Comparison of ENCODE assay signal across 22 mouse cellular contexts in genomic region chrX:158808526-158809144, GRCm38 (mm10).
DNase-seq lines count a peak whose midpoint lies in the region; ATAC-seq and TF ChIP-seq lines count a peak whose summit lies in the region.
"Had no signal": no experiment of that assay in that cellular context is flagged by ENCODE, and none has a peak within 500 bp of the region (broad histone marks: within the 10 kb centered on the region; RNA-seq: fewer than 3 reads in every experiment).

No protein-coding gene starts in this region.

- TF ChIP-seq CTCF in cerebellum, adult 2 months (IDR thresholded peaks at IDR 0.05; ENCODE audit: borderline replicate concordance, insufficient read depth, low read depth, low read length) = no peak

- H3K27ac ChIP-seq in cerebellum, adult 2 months (ENCODE audit: insufficient read depth, low read length) = peak overlapping the region; percentile 51; the same call in 1 of the 2 replicates
- H3K27ac ChIP-seq: embryonic facial prominence, embryonic 13.5 days; forebrain, embryonic 12.5 days; gastrocnemius, adult 2 months; heart, embryonic 15.5 days; hindbrain, embryonic 14.5 days had no signal

- TF ChIP-seq POLR2A in cerebellum, adult 2 months (IDR thresholded peaks at IDR 0.05; ENCODE audit: borderline replicate concordance, insufficient read depth, low read length) = no peak

- peaks cover 7% of the 10 kb centered on the region; the same call in 1 of the 2 replicates for H3K4me1 ChIP-seq in cerebellum, adult 2 months (ENCODE audit: control insufficient read depth, insufficient read depth, low read length)
- H3K4me1 ChIP-seq: embryonic facial prominence, embryonic 13.5 days; forebrain, embryonic 12.5 days; heart, embryonic 15.5 days had no signal

- ATAC-seq in cerebellum, adult (ENCODE audit: insufficient number of reproducible peaks, low FRiP score, low TSS enrichment) = peak; percentile 99
- no peak for ATAC-seq in granulocyte monocyte progenitor cell, adult 5-6 weeks (replicated peaks; ENCODE audit: poor library complexity, severe bottlenecking)
- ATAC-seq: CD4-positive, CD25-positive, alpha-beta regulatory T cell, adult 4 months; forebrain, postnatal 0 days; intestine, embryonic 16.5 days had no signal

- no peaks in the 10 kb centered on the region for H3K27me3 ChIP-seq in cerebellum, adult 2 months (ENCODE audit: control insufficient read depth, insufficient read depth, low read length)
- H3K27me3 ChIP-seq: forebrain, embryonic 12.5 days; heart, embryonic 15.5 days had no signal

- no peak overlapping the region for H3K4me3 ChIP-seq in cerebellum, adult 2 months (replicated peaks; ENCODE audit: insufficient read depth, low read depth, low read length)
- H3K4me3 ChIP-seq: embryonic facial prominence, embryonic 13.5 days; forebrain, embryonic 12.5 days; gastrocnemius, adult 2 months; heart, embryonic 15.5 days had no signal

- no peak for DNase-seq in cerebellum, postnatal 4 days (ENCODE audit: low spot score in 2 of 2)
- peak; percentile 96 for DNase-seq in brain, adult 2 months (ENCODE audit: low read depth, low spot score)
- DNase-seq in cerebellum, adult 2 months = peak; percentile 82 to 93
- DNase-seq in cerebellum, postnatal 10 days = peak; percentile 76 to 83
- no peak for DNase-seq in kidney, adult 11 months
- DNase-seq in heart, adult 9 months (ENCODE audit: low spot score in 2 of 2) = no peak
- DNase-seq: adrenal gland, postnatal 10 days; B cell, adult 2 months; forebrain, postnatal 0 days; gastrocnemius, adult 2 months; gastrocnemius, postnatal 25 days; heart, adult 18-20 months; heart, postnatal 14 days; kidney, adult 8-10 months had no signal

- 12% methylated on average over 6 of the region's 6 CpGs for WGBS in cerebellum, adult 2 months

Comparison
In these comparisons a context has a peak if more than half of its experiments do, and no peak if none do; other contexts are left out.
1. DNase-seq: peak in brain, adult 2 months (single experiment), cerebellum, adult 2 months (2 of 2) and cerebellum, postnatal 10 days (2 of 2); none in cerebellum, postnatal 4 days (0 of 2), kidney, adult 11 months (single experiment) and heart, adult 9 months (0 of 2).